Mouse (Mus musculus): ENCODE results near the gene Creb3l4.

GRCm38 (mm10) chr3:90213377-90213866, 29.9 kb downstream of the Creb3l4 start, which contains the start of the genes Rps27 and Rab13:
- peak; percentile 41; the same call in 1 of the 2 replicates for TF ChIP-seq EP300 (IDR thresholded peaks at IDR 0.05; ENCODE audit: low read depth)
- no peak for TF ChIP-seq CTCF (IDR thresholded peaks at IDR 0.05; ENCODE audit: low read depth)

Measured in liver, postnatal 0 days (tissue).